Mouse (Mus musculus) splenic B cell, adult 2 months (primary cell): ENCODE measurements around the gene Card10.
A peak's percentile ranks its signal among the peaks of the same experiment; 100 is the strongest.

Experiments used
- DNase-seq: peaks from one replicate; pipeline ENCODE4 v3.0.0-alpha.2; 2011; ENCODE audit warnings: low read depth, low spot score
- H3K27me3 ChIP-seq: 2 replicates; pipeline ENCODE4 v1.6.1; 2012; ENCODE audit warnings: mild to moderate bottlenecking, low read length, moderate library complexity, mixed read lengths; ENCODE audit not compliant: control insufficient read depth, poor library complexity, insufficient read depth, severe bottlenecking
- H3K36me3 ChIP-seq: 2 replicates; pipeline ENCODE4 v1.6.1; 2012; ENCODE audit warnings: mild to moderate bottlenecking, low read length, moderate library complexity, mixed read lengths; ENCODE audit not compliant: control insufficient read depth, poor library complexity, insufficient read depth, severe bottlenecking

Card10 gene

GRCm38 (mm10) chr15:78755966-78756725 lies 46.7 kb downstream of the Card10 start:
- no peak for DNase-seq
- H3K36me3 ChIP-seq: peaks cover 2% of the 10 kb centered on the region
- no peaks in the 10 kb centered on the region for H3K27me3 ChIP-seq

- no peak for DNase-seq
- H3K36me3 ChIP-seq: peaks cover 2% of the 10 kb centered on the region
- no peaks in the 10 kb centered on the region for H3K27me3 ChIP-seq
Measured at GRCm38 (mm10) chr15:78755226-78755625, 47.6 kb downstream of the Card10 start.

- Histone ChIP-seq H3K27me3 (no peaks in the 10 kb centered on the region), H3K36me3 (peaks cover 2% of the 10 kb centered on the region)
- DNase-seq: peak; percentile 18
Measured at GRCm38 (mm10) chr15:78754144-78754543, 48.7 kb downstream of the Card10 start.

GRCm38 (mm10) chr15:78752991-78753390 lies 49.9 kb downstream of the Card10 start:
- peak; percentile 18 for DNase-seq
- peaks cover 2% of the 10 kb centered on the region for H3K36me3 ChIP-seq
- no peaks in the 10 kb centered on the region for H3K27me3 ChIP-seq

- Histone ChIP-seq H3K27me3 (no peaks in the 10 kb centered on the region), H3K36me3 (no peaks in the 10 kb centered on the region; the same call in 1 of the 2 replicates)
- DNase-seq: no peak
Measured at GRCm38 (mm10) chr15:78750608-78751350, 52.1 kb downstream of the Card10 start.

GRCm38 (mm10) chr15:78749855-78750254 lies 53.0 kb downstream of the Card10 start:
- no peak for DNase-seq
- no peaks in the 10 kb centered on the region for H3K27me3 ChIP-seq
- H3K36me3 ChIP-seq: no peaks in the 10 kb centered on the region; the same call in 1 of the 2 replicates

- Histone ChIP-seq H3K36me3 (no peaks in the 10 kb centered on the region), H3K27me3 (no peaks in the 10 kb centered on the region)
- DNase-seq: peak; percentile 86
Measured at GRCm38 (mm10) chr15:78744206-78744605, 58.6 kb downstream of the Card10 start.

GRCm38 (mm10) chr15:78742831-78743230 lies 60.0 kb downstream of the Card10 start:
- Histone ChIP-seq H3K27me3 (no peaks in the 10 kb centered on the region), H3K36me3 (no peaks in the 10 kb centered on the region)
- no peak for DNase-seq

- Histone ChIP-seq H3K36me3 (no peaks in the 10 kb centered on the region), H3K27me3 (no peaks in the 10 kb centered on the region)
- DNase-seq: no peak
Measured at GRCm38 (mm10) chr15:78740662-78741061, 62.2 kb downstream of the Card10 start.

- H3K27me3 ChIP-seq: no peaks in the 10 kb centered on the region
- no peaks in the 10 kb centered on the region for H3K36me3 ChIP-seq
- DNase-seq: no peak
Measured at GRCm38 (mm10) chr15:78737146-78737545, 65.7 kb downstream of the Card10 start.

- Histone ChIP-seq H3K27me3 (no peaks in the 10 kb centered on the region), H3K36me3 (no peaks in the 10 kb centered on the region)
- DNase-seq: no peak
Measured at GRCm38 (mm10) chr15:78736681-78737100, 66.2 kb downstream of the Card10 start.

GRCm38 (mm10) chr15:78736181-78736579 lies 66.7 kb downstream of the Card10 start:
- DNase-seq: no peak
- H3K36me3 ChIP-seq: no peaks in the 10 kb centered on the region
- no peaks in the 10 kb centered on the region for H3K27me3 ChIP-seq

GRCm38 (mm10) chr15:78735431-78736180 lies 67.2 kb downstream of the Card10 start:
- DNase-seq: no peak
- no peaks in the 10 kb centered on the region for H3K27me3 ChIP-seq
- H3K36me3 ChIP-seq: no peaks in the 10 kb centered on the region

GRCm38 (mm10) chr15:78731830-78732229 lies 71.0 kb downstream of the Card10 start:
- Histone ChIP-seq H3K36me3 (no peaks in the 10 kb centered on the region), H3K27me3 (no peaks in the 10 kb centered on the region)
- no peak for DNase-seq
